8 mouse cellular contexts compared by ENCODE assay signal in the genomic region with DNA sequence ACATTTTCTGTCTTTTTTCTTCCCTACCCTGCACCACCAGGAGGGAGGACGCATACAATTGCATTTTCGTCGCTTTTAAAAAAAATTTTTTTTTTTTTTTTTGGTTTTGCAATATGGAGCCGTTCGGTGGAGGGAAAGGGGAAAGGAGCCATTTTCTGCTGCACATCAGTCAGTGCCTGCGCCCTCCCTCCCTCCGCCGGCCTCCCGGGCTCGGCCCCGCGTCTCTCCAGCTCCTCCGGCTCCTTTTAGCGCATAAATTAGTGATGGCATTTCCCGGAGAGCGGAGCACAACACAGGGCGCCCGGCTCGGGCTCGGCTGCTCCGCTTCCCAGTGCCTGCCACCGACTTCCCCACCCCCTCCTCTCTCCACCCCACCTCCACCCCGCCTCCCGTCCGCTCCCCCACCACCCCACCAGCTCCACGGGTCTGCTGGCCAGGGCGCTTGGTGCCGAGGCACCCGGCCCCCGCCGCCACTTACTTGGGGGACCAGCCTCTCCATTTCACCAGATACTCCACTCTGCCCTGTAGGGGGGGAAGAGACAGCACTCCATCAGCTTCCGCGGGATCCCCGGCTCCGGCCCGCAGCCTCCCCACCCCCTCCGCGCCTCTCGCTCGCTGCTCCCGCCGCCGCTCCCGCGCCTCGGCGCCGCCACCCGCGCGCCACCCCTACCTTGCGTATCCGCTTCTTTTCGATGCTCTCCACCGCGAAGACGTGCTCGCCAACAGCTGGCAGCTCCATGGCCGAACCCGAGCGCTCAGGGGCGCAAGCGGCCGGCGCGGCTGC. TPM values are rescaled to one million over a fixed set of nuclear protein-coding genes. Genes with fewer than 3 reads are reported as not detected.
A peak's percentile ranks its signal among the peaks of the same experiment; 100 is the strongest.
DNase-seq lines count a peak whose midpoint lies in the region; ATAC-seq lines count a peak whose summit lies in the region.

No protein-coding gene starts in this region.

- peak overlapping the region; percentile 82 for H3K4me2 ChIP-seq in limb, embryonic 15.5 days
- H3K4me2 ChIP-seq in midbrain, embryonic 16.5 days (ENCODE audit: low read length) = peak overlapping the region; percentile 76
- H3K4me2 ChIP-seq in stomach, embryonic 16.5 days (ENCODE audit: low read depth, low read length) = peak overlapping the region; percentile 95

- H3K9ac ChIP-seq in limb, embryonic 15.5 days = peak overlapping the region; percentile 95
- H3K9ac ChIP-seq in midbrain, embryonic 16.5 days (ENCODE audit: low read depth, low read length) = peak overlapping the region; percentile 94
- peak overlapping the region; percentile 81 for H3K9ac ChIP-seq in stomach, embryonic 16.5 days (ENCODE audit: low read length)

- peak; percentile 63 to 77 for DNase-seq in urinary bladder, adult 18-20 months (ENCODE audit: low spot score in 2 of 2)
- no peak for DNase-seq in urinary bladder, postnatal 10 days (ENCODE audit: low spot score)
- peak; percentile 78 for DNase-seq in embryo, embryonic 9.5 days (ENCODE audit: extremely low spot score)
- DNase-seq in heart, adult 9 months (ENCODE audit: low spot score in 2 of 2) = peak; percentile 76 to 78
- peak; percentile 75 for DNase-seq in kidney, adult 9 months

- H3K9me3 ChIP-seq in limb, embryonic 15.5 days = no peaks in the 10 kb centered on the region
- H3K9me3 ChIP-seq in midbrain, embryonic 16.5 days (replicated peaks; ENCODE audit: control insufficient read depth, low read length, poor library complexity, severe bottlenecking) = no peaks in the 10 kb centered on the region
- no peaks in the 10 kb centered on the region for H3K9me3 ChIP-seq in stomach, embryonic 16.5 days (replicated peaks; ENCODE audit: control insufficient read depth, low read length)

- WGBS in limb, embryonic 15.5 days = under 1% methylated on average over 66 of the region's 66 CpGs
- under 1% methylated on average over 43 of the region's 66 CpGs for WGBS in midbrain, embryonic 16.5 days
- under 1% methylated on average over 65 of the region's 66 CpGs for WGBS in stomach, embryonic 16.5 days

- H3K4me1 ChIP-seq in limb, embryonic 15.5 days = peaks cover 84% of the 10 kb centered on the region
- peaks cover 62% of the 10 kb centered on the region for H3K4me1 ChIP-seq in midbrain, embryonic 16.5 days (ENCODE audit: control insufficient read depth, insufficient read depth, low read length)
- H3K4me1 ChIP-seq in stomach, embryonic 16.5 days (ENCODE audit: control insufficient read depth, insufficient read depth, low read length) = peaks cover 67% of the 10 kb centered on the region

- H3K4me3 ChIP-seq in limb, embryonic 15.5 days = peak overlapping the region; percentile 90
- peak overlapping the region; percentile 95 for H3K4me3 ChIP-seq in midbrain, embryonic 16.5 days (ENCODE audit: low read depth, low read length)
- H3K4me3 ChIP-seq in stomach, embryonic 16.5 days (replicated peaks; ENCODE audit: low read length) = peak overlapping the region; percentile 71

- peak overlapping the region; percentile 99 for H3K27ac ChIP-seq in limb, embryonic 15.5 days
- peak overlapping the region; percentile 99 for H3K27ac ChIP-seq in midbrain, embryonic 16.5 days (ENCODE audit: low read length)
- H3K27ac ChIP-seq in stomach, embryonic 16.5 days (ENCODE audit: low read length) = peak overlapping the region; percentile 98

- H3K36me3 ChIP-seq in limb, embryonic 15.5 days = peaks cover 20% of the 10 kb centered on the region
- peaks cover 16% of the 10 kb centered on the region; the same call in 1 of the 2 replicates for H3K36me3 ChIP-seq in midbrain, embryonic 16.5 days (ENCODE audit: control insufficient read depth, insufficient read depth, low read length)
- peaks cover 8% of the 10 kb centered on the region for H3K36me3 ChIP-seq in stomach, embryonic 16.5 days (ENCODE audit: control insufficient read depth, insufficient read depth, low read length)

- peak; percentile 15; the same call in 1 of the 2 replicates for ATAC-seq in limb, embryonic 15.5 days (ENCODE audit: insufficient number of reproducible peaks, low FRiP score, low TSS enrichment, low read depth)
- peak; percentile 65 for ATAC-seq in midbrain, embryonic 16.5 days
- peak; percentile 63 for ATAC-seq in stomach, embryonic 16.5 days (ENCODE audit: insufficient read depth, low FRiP score)

- H3K27me3 ChIP-seq in limb, embryonic 15.5 days = peaks cover 66% of the 10 kb centered on the region
- peaks cover 26% of the 10 kb centered on the region for H3K27me3 ChIP-seq in midbrain, embryonic 16.5 days (ENCODE audit: control insufficient read depth, insufficient read depth, low read depth, low read length)
- peaks cover 30% of the 10 kb centered on the region for H3K27me3 ChIP-seq in stomach, embryonic 16.5 days (ENCODE audit: control insufficient read depth, insufficient read depth, low read length)

RNA-seq across cellular contexts. Expression of a gene that starts 0.6 kb away (rescaled TPM):
- 13.8 and 16.4 TPM in 2 replicates for polyA plus RNA-seq in limb, embryonic 15.5 days (2015; fragmentation: Nextera tagmentation; extraction: Ambion mirVana)
- polyA plus RNA-seq in midbrain, embryonic 16.5 days (2015; fragmentation: Nextera tagmentation; extraction: Ambion mirVana) = 23.9 and 25.6 TPM in 2 replicates
- 8.5 and 10.1 TPM in 2 replicates for polyA plus RNA-seq in stomach, embryonic 16.5 days (2015; fragmentation: Nextera tagmentation; extraction: Ambion mirVana)

RNA-seq across cellular contexts. Expression of a gene that starts 44.7 kb away (rescaled TPM):
- 8.9 and 9.6 TPM in 2 replicates for polyA plus RNA-seq in limb, embryonic 15.5 days (2015; fragmentation: Nextera tagmentation; extraction: Ambion mirVana)
- polyA plus RNA-seq in midbrain, embryonic 16.5 days (2015; fragmentation: Nextera tagmentation; extraction: Ambion mirVana) = 8.5 and 8.6 TPM in 2 replicates
- polyA plus RNA-seq in stomach, embryonic 16.5 days (2015; fragmentation: Nextera tagmentation; extraction: Ambion mirVana) = 5.8 and 6.4 TPM in 2 replicates

Comparison
In these comparisons a context has a peak if more than half of its experiments do, and no peak if none do; other contexts are left out.
1. ATAC-seq: peak in every context shown above with its lines; median percentile 65 in midbrain, embryonic 16.5 days; 63 in stomach, embryonic 16.5 days; 15 in limb, embryonic 15.5 days.